Mouse (Mus musculus) kidney, embryonic 14.5 days (tissue): Measurements from ENCODE around the gene Colca2. TPM values are rescaled to one million over a fixed set of nuclear protein-coding genes. Genes with fewer than 3 reads are reported as not detected.

ENCODE experiments used
- ATAC-seq: fragments of 200-750 bp; cut with Nextera tagmentation; 2 replicates; pipeline ENCODE4 v1.8.0; 2017; ENCODE audit warnings: moderate number of reproducible peaks, mild to moderate bottlenecking, moderate TSS enrichment, moderate library complexity; ENCODE audit not compliant: low FRiP score, low TSS enrichment
- H3K27ac ChIP-seq: fragments of 300-500 bp; sonication (generic); 2 replicates; pipeline ENCODE4 v1.5.1; 2014; ENCODE audit warnings: low read depth, mild to moderate bottlenecking, low read length, moderate library complexity, mixed read lengths
- H3K27me3 ChIP-seq: fragments of 300-500 bp; sonication (generic); 2 replicates; pipeline ENCODE4 v1.6.1; 2014; ENCODE audit warnings: mild to moderate bottlenecking, low read length; ENCODE audit not compliant: control insufficient read depth, insufficient read depth
- H3K36me3 ChIP-seq: fragments of 300-500 bp; sonication (generic); 2 replicates; pipeline ENCODE4 v1.6.1; 2014; ENCODE audit warnings: low read length, mixed read lengths; ENCODE audit not compliant: control insufficient read depth, insufficient read depth
- H3K4me1 ChIP-seq: fragments of 300-500 bp; sonication (generic); 2 replicates; pipeline ENCODE4 v1.6.1; 2014; ENCODE audit warnings: low read length, mixed read lengths; ENCODE audit not compliant: control insufficient read depth, insufficient read depth
- H3K4me2 ChIP-seq: fragments of 300-500 bp; sonication (generic); replicated peaks from 2 replicates; pipeline ENCODE4 v1.6.1; 2014; ENCODE audit warnings: low read depth, mild to moderate bottlenecking, low read length
- H3K4me3 ChIP-seq: fragments of 300-500 bp; sonication (generic); 2 replicates; pipeline ENCODE4 v1.5.1; 2014; ENCODE audit warnings: mild to moderate bottlenecking, low read length
- H3K9ac ChIP-seq: fragments of 300-500 bp; sonication (generic); 2 replicates; pipeline ENCODE4 v1.6.1; 2014; ENCODE audit warnings: low read depth, mild to moderate bottlenecking, low read length, moderate library complexity
- H3K9me3 ChIP-seq: fragments of 300-500 bp; sonication (generic); 2 replicates; pipeline ENCODE4 v1.6.1; 2016; ENCODE audit warnings: low read length; ENCODE audit not compliant: control insufficient read depth
- WGBS: fragments of 180-500 bp; shearing (Covaris S2); extraction: QIAGEN DNeasy Blood & Tissue Kit; methylation state at CpG from one replicate; pipeline ENCODE4 v1.1.7; 2014; 5-methylcytosine and 5-hydroxymethylcytosine counted together
- polyA plus RNA-seq: library from polyadenylated mRNA; unstranded; fragments of >200 nt; fragmentation: Nextera tagmentation; extraction: Ambion mirVana; gene quantifications from 2 replicates; pipeline ENCODE4 v1.2.1, GENCODE M21; 2014

The Colca2 gene
- polyA plus RNA-seq, 1 experiment from 2014 or later, result 2.8 TPM

- peak; percentile 39; the same call in 1 of the 2 replicates for ATAC-seq
Observed at GRCm38 (mm10) chr9:51312554-51313317, 34.4 kb upstream of the Colca2 start.

GRCm38 (mm10) chr9:51310515-51310914 is 32.1 kb upstream of the Colca2 start:
- Histone ChIP-seq H3K9me3 (no peaks in the 10 kb centered on the region), H3K4me1 (no peaks in the 10 kb centered on the region), H3K27me3 (no peaks in the 10 kb centered on the region), H3K36me3 (no peaks in the 10 kb centered on the region), H3K4me2 (no peak overlapping the region), H3K27ac (no peak overlapping the region), H3K4me3 (no peak overlapping the region), H3K9ac (no peak overlapping the region)
- ATAC-seq, result no peak
- WGBS, result 79% methylated on average over 7 of the region's 7 CpGs

More at GRCm38 (mm10) chr9:51312554-51313317, 34.4 kb upstream of the Colca2 start:
- Histone ChIP-seq H3K9me3 (no peaks in the 10 kb centered on the region), H3K9ac (no peak overlapping the region), H3K27me3 (no peaks in the 10 kb centered on the region), H3K27ac (no peak overlapping the region), H3K4me2 (peak overlapping the region; percentile 5; the same call in 1 of the 2 replicates), H3K4me3 (no peak overlapping the region), H3K36me3 (no peaks in the 10 kb centered on the region), H3K4me1 (no peaks in the 10 kb centered on the region)
- 45% methylated on average over 18 of the region's 18 CpGs for WGBS

GRCm38 (mm10) chr9:51306351-51306750 is 28.0 kb upstream of the Colca2 start:
- Histone ChIP-seq H3K9me3 (no peaks in the 10 kb centered on the region), H3K27me3 (no peaks in the 10 kb centered on the region), H3K36me3 (no peaks in the 10 kb centered on the region), H3K4me3 (no peak overlapping the region), H3K4me2 (no peak overlapping the region), H3K9ac (no peak overlapping the region), H3K4me1 (no peaks in the 10 kb centered on the region), H3K27ac (no peak overlapping the region)
- 84% methylated on average over 3 of the region's 3 CpGs for WGBS
- ATAC-seq, result no peak

- Histone ChIP-seq H3K9ac (no peak overlapping the region), H3K4me3 (no peak overlapping the region), H3K36me3 (no peaks in the 10 kb centered on the region), H3K4me1 (no peaks in the 10 kb centered on the region), H3K4me2 (no peak overlapping the region), H3K27ac (no peak overlapping the region), H3K9me3 (no peaks in the 10 kb centered on the region), H3K27me3 (no peaks in the 10 kb centered on the region)
- ATAC-seq, result no peak
- WGBS, result 81% methylated on average over 3 of the region's 3 CpGs
Observed at GRCm38 (mm10) chr9:51305146-51305545, 26.8 kb upstream of the Colca2 start.

GRCm38 (mm10) chr9:51303980-51304379 is 25.6 kb upstream of the Colca2 start:
- Histone ChIP-seq H3K9me3 (no peaks in the 10 kb centered on the region), H3K27me3 (no peaks in the 10 kb centered on the region), H3K9ac (no peak overlapping the region), H3K4me2 (no peak overlapping the region), H3K4me3 (no peak overlapping the region), H3K36me3 (no peaks in the 10 kb centered on the region), H3K4me1 (no peaks in the 10 kb centered on the region), H3K27ac (no peak overlapping the region)
- 75% methylated on average over 5 of the region's 5 CpGs for WGBS
- no peak for ATAC-seq

GRCm38 (mm10) chr9:51293541-51293940 is 15.2 kb upstream of the Colca2 start:
- no peaks in the 10 kb centered on the region for H3K27me3 ChIP-seq
- no peaks in the 10 kb centered on the region for H3K4me1 ChIP-seq
- no peak for ATAC-seq
- H3K9me3 ChIP-seq, result no peaks in the 10 kb centered on the region
- no peaks in the 10 kb centered on the region for H3K36me3 ChIP-seq
- H3K4me3 ChIP-seq, result no peak overlapping the region
- no peak overlapping the region for H3K27ac ChIP-seq
- no peak overlapping the region for H3K9ac ChIP-seq
- H3K4me2 ChIP-seq, result no peak overlapping the region
- WGBS, result 76% methylated on average over 8 of the region's 8 CpGs

- Histone ChIP-seq H3K4me2 (no peak overlapping the region), H3K9me3 (no peaks in the 10 kb centered on the region), H3K36me3 (no peaks in the 10 kb centered on the region), H3K9ac (no peak overlapping the region), H3K27me3 (no peaks in the 10 kb centered on the region), H3K4me3 (no peak overlapping the region), H3K27ac (no peak overlapping the region), H3K4me1 (no peaks in the 10 kb centered on the region)
- peak; percentile 52; the same call in 1 of the 2 replicates for ATAC-seq
- 29% methylated on average over 4 of the region's 4 CpGs for WGBS
Observed at GRCm38 (mm10) chr9:51292674-51293073, 14.3 kb upstream of the Colca2 start.

GRCm38 (mm10) chr9:51290980-51291379 is 12.6 kb upstream of the Colca2 start:
- H3K36me3 ChIP-seq, result no peaks in the 10 kb centered on the region
- 72% methylated on average over 4 of the region's 4 CpGs for WGBS
- no peak overlapping the region for H3K27ac ChIP-seq
- H3K27me3 ChIP-seq, result no peaks in the 10 kb centered on the region
- H3K9me3 ChIP-seq, result no peaks in the 10 kb centered on the region
- H3K4me2 ChIP-seq, result no peak overlapping the region
- H3K9ac ChIP-seq, result no peak overlapping the region
- no peak for ATAC-seq
- no peak overlapping the region for H3K4me3 ChIP-seq
- H3K4me1 ChIP-seq, result no peaks in the 10 kb centered on the region

- no peaks in the 10 kb centered on the region for H3K27me3 ChIP-seq
- 62% methylated on average over 2 of the region's 2 CpGs for WGBS
- H3K4me2 ChIP-seq, result no peak overlapping the region
- H3K4me1 ChIP-seq, result no peaks in the 10 kb centered on the region
- no peak overlapping the region for H3K27ac ChIP-seq
- no peaks in the 10 kb centered on the region for H3K36me3 ChIP-seq
- ATAC-seq, result no peak
- H3K9ac ChIP-seq, result no peak overlapping the region
- H3K9me3 ChIP-seq, result no peaks in the 10 kb centered on the region
- no peak overlapping the region for H3K4me3 ChIP-seq
Observed at GRCm38 (mm10) chr9:51286079-51286478, 7.7 kb upstream of the Colca2 start.
